Mouse (Mus musculus): ENCODE results near the gene Hbb-bs.

DNA sequence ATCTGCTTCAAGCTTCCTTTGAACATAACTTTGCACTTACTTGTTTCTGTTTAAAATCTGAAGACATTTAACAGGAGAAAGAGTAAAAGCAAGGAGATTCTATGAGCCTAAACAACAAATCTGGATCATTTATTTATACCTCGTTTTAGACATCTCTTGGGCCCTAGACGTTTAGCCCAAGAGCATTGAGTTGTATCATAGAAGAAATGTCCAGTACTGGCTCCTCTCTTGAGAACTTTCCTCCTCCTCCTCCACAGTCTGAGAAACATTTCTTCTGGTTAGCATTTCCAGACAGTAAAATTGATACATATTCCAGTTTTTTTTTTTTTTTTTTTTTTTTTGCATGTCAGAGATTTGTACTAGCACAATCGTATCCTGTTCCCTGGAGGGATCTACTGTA lies 36.2 kb downstream of the Hbb-bs start, which contains the start of gene Olfr67:
- TF ChIP-seq GATA2 (IDR thresholded peaks at IDR 0.05; ENCODE audit: borderline replicate concordance, low read depth, low read length): no peak
- no peak for TF ChIP-seq CTCF (IDR thresholded peaks at IDR 0.05; ENCODE audit: low read depth, low read length)
- no peak for TF ChIP-seq GATA1 (IDR thresholded peaks at IDR 0.05; ENCODE audit: borderline replicate concordance, low read length)
- no peak for TF ChIP-seq POLR2AphosphoS5 (IDR thresholded peaks at IDR 0.05; ENCODE audit: insufficient replicate concordance, low read depth, low read length)

Measured in G1E (cell line).